Mouse (Mus musculus) cerebellum, adult 18-20 months (tissue): Measurements from ENCODE around the gene Bcl9l.
"Not testable (repeated sequence)": the region's sequence is repeated elsewhere in the genome, so short reads cannot be mapped to it uniquely, and the experiment has no call there.

Experiments
- DNase-seq, 2 experiments: peaks; one replicate each; pipeline ENCODE4 v3.0.0; 2021

The Bcl9l gene

DNA sequence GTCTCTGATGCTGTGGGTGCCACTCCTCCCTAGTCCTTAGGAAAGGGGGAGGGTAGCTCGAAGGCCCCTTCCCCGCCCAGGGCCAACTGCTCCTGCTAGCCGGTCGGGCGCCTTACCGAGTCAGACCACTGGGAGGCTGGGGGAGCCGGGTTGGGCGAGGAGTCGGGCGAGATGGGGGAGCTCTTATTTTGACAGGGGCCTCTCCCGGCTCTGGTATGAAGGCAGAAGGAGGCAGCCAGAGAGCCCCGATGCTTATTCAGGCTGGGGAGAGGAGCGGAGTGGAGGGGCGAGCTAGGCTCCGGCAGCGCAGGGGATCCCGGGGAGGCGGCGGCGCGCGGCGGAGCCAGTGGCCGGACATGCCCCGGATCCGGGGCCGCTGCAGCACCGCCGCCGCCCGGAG, at the start of gene Bcl9l:
Gene Bcl9l, plus strand, starts transcription at position 274 of the 400 bp plus-strand sequence.
- DNase-seq, result peak; percentile 93 to 97

DNA sequence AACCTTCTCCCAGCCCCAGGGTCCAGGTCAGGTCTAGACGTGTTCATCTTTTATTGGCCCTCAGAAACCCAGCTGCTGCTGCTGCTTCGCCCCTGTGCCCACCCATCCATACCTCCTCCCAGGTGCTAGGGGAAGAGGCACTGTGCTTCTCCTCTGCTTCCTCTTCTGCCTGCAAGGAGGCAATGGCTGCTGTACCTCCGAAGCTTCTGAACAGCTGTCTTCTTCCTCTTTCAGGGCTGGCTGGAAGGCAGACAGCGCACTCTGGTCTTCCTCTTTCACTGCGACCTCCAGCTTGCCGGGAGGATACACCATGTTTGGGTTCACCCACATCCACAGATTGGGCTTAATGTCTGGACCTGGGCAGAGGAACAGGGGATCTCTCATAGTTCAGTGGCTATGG, 46.9 kb upstream of the Bcl9l start:
- DNase-seq, result no peak

DNA sequence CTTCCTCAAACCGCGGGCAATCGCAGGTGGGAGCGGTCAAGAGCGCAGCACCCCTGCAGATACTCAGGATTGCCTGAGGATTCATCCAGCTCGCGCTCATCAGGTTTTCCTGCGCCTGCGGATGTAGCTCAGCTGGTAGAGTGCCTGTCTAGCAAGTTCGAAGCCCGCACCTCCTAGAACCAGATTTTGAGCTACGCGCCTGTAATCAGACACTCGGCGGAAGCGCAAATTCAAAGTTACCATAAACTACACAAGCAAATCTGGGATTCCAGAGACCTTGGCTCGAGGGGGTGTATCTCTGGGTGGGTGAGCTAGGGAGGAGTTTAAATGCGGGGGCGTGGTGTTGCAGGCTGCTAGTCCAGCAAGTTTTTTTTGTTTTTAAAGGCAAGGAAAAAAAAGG, 41.7 kb upstream of the Bcl9l start, which contains the start of gene Foxr1:
Gene Foxr1, minus strand, starts transcription at position 176 of the 400 bp plus-strand sequence.
- DNase-seq, result no peak

DNA sequence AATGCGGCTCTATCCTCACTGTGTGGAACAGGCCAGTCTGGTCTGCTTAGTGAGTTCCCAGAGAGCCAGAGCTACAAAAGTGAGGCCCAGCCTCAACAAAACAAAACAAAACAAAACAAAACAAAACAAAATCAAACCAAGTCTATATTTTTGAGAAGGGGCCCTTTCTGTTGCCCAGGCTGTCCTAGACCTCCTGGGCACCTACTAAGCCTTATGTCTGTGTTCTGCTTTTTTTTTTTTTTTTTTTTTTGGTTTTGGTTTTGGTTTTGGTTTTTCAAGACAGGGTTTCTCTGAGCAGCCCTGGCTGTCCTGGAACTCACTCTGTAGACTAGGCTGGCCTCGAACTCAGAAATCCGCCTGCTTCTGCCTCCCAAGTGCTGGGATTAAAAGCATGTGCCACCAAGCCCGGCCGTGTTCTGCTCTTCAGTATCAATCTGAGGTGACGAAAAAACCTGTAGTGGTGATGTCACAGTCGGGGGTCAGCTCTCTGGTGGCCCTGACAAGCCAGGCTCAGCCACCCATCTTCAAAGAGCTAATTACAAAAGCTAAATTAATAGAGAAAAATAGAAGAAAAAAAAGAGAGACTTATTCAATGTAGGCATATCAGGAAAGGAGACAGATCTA, 38.1 kb upstream of the Bcl9l start:
- DNase-seq, result not testable (repeated sequence)

DNA sequence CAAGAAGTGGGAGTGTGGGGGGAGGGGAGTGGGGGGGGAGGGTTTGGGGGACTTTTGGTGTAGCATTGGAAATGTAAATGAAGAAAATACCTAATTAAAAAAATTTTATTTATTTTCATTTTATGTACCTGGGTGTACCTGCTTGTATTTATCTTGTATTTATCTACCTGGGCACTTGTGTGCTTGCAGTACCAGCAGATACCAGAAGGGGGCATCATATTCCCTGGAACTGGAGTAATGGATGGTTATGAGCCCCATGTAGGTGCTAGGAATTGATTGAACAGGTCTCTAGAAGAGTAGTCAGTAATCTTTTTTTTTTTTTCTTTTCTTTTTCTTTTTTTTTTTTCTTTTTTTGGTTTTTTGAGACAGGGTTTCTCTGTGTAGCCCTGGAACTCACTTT, 32.2 kb upstream of the Bcl9l start:
- DNase-seq, result peak in 1 of 2 experiments; percentile 18

DNA sequence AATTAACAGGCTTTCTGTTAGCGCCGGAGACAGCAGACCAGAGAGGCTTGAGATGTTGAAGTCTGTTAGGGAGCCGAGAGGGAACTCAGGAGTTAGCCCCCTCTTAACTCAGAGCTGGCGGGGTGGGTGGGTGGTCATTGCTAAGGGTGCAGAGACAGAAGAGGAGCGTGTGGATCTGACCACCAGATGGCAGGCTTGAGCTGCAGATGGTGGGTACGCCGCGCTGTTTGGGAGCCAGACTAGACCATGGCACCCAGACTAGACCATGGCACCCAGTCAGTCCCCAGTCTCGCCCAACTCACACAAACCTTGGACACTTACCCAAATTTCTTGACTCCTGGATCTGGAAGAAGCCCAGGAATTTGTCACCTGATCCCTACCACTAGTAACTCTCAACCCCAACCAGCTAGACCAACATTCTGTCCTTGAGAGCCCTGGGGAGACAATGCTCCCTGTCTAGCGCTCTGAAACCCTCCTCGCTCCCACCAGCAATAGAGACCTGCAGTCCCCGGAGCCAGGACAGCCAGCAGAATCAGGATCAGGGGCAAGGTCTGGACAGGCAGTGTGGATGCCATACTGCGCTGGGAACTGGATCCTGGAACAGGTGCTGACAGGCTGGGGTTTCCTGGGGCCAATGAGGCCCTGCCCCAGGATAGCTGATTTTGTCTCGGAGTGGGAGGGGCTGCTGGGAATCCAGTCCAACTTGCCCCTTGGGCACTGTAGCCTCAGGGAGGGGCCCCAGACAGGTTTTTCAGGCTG, 28.3 kb upstream of the Bcl9l start:
- peak; percentile 84 to 90 for DNase-seq

DNA sequence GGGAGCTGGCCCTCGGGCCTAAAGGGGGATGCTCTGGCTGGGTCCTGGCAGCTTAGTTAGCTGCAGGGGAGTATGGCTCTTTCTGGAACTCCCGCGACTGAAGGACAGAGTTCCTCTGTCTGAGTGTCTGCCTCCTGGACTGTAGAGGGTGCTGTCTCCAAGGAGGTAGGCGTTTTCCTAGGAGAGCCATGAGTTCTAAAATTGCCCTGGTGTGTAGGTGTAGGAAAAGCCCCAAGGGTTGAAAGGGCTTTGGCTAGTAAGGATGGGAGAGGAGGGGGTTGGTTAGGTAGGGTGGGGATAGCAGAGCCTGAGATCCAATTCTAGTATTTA, 27.8 kb upstream of the Bcl9l start, which contains the start of gene Upk2:
Gene Upk2, minus strand, starts transcription at position 86 of the 330 bp plus-strand sequence.
- no peak for DNase-seq

DNA sequence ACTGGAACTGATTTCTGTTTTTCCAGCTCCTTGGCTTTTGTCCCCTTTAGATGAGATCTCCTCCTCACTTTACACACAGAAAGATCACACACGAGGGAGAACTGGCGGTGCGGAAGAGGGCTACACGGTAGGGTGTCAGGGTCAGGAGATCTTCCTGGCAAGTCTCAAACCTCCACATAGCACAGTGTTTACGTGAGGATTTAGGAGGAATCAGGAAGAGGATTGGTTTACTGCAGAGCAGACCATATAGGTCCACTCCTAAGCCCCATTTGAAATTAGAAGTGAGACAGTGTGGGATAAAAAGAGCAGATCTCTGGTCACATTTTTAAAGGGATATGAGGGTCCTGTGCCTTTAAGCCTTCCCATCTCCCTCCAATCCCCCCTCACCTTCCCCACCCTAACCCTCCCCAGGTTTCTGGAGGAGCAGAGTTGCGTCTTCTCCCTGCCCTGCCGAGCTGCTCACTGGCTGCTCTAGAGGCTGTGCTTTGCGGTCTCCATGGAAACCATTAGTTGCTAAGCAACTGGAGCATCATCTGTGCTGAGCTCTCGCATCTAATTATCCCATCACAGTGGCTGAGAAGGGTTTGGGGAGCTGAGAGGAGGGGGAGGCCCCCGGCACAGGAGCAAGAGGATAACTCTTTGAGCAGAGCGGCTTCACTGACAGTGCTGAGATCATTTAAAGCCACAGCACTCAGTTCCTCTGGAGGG, 25.4 kb upstream of the Bcl9l start:
- DNase-seq, result peak; percentile 38 to 58

DNA sequence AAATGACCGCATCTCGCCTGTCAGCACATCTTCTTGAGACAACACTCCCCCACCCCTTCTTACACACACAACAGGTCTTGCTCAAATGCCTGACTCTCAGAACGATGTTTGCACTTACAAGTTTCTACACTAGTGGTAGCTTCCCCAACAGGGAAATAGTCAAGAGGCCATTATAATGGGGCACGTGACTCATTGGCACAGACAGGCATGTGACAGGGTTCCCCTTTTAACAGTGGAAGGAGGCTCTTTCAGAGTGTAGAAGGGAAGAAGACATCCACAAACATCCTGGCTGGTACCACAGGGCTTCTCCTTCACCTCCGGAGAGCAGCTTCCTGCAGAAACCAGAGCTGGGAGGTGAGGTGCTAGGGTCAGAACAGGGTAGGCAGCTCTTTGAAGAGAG, 20.7 kb upstream of the Bcl9l start:
- no peak for DNase-seq

DNA sequence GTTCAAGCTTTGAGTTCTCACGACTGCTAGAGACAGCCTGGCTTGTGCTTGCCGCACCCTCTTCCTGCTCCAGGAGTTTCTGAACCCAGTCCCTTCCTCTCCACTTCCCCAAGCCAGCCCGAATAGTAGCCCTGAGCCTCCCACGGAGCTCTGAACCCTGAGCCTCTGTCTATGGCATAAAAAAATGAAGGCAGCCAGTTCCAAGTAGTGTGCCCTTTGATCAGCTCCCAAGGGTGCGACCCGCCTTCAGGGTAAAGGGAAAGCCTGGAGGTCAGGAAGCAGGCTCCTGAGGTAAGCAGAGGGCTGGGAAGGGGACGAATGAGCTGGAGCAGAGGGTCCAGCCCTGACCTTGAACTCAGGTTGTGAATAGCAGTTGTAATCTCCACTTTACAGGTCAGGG, 14.4 kb upstream of the Bcl9l start:
- DNase-seq, result no peak

DNA sequence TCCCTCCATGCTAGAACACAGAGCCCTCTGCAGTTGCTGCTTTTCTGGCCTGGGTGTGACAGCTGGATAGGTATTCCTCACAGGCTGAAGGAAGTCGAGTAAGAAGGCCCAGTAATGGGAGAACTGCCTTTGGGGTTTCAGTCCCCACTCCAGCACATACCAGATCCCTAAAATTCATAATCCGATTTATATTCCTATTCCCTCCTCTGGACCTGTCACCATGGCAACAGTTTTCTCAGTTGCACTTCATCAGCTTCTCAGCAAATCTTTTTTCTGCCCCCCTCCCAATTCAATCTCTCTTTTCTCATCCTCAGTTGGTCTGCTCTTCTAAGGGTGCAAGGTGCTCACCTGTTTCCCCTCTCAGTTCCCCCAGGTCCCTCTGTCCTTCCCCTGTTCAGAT, 13.8 kb upstream of the Bcl9l start:
- no peak for DNase-seq

DNA sequence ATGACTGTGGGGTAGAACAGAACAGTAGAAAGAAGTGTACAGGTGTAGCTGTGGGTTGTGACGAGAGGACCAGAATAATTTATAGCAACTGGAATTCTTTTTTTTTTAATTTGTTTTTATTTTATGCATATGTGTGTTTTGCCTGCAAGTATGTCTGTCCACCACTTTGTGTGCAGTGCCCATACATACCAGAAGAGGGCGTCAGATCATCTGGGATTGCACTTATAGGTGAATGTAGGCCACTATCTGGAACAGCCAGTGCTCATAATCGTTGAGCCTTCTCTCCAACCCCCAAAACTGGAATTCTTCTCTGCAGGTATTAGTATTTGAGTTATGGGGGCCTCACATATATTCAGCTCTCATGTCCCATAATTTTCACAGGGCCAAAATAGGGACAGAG, 9.4 kb upstream of the Bcl9l start:
- peak in 1 of 2 experiments; percentile 21 for DNase-seq

DNA sequence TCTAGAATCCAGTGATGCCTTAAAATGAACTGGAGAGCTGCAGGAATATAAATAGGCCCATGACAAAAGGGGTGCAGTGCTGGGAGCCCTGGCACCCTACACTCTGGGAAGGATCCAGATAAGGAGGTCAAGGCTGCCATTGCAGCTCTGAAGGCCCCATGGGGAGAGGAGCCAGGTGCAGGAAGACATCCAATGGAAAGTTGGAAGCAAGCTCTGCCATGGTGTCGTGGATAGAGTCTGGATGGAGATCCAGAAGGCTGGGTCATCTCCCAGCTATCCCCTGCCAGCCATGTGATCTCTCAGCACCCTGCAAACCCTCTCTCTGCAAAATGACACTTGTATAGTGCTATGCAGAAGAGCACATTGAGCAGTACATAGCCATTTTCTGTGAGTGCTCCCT, 8.3 kb upstream of the Bcl9l start:
- DNase-seq, result peak; percentile 18 to 25

DNA sequence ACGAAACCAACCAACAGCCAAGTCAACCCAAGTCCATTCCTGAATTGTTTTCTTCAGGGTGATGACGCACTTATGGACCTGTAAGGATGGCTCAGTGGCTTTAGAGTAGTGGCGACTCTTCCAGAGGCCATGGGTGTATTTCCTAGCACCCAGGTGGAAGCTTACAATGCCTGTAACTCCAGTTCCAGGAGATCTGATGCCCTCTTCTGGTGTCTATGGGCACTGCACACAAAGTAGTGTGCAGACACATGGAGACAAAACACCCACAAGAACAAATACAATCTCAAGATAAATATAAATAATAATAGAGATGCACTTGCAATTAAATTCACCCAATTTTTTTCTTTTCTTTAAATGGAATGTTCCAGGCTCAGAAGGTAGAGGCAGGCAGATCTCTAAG, 6.7 kb upstream of the Bcl9l start:
- no peak for DNase-seq

DNA sequence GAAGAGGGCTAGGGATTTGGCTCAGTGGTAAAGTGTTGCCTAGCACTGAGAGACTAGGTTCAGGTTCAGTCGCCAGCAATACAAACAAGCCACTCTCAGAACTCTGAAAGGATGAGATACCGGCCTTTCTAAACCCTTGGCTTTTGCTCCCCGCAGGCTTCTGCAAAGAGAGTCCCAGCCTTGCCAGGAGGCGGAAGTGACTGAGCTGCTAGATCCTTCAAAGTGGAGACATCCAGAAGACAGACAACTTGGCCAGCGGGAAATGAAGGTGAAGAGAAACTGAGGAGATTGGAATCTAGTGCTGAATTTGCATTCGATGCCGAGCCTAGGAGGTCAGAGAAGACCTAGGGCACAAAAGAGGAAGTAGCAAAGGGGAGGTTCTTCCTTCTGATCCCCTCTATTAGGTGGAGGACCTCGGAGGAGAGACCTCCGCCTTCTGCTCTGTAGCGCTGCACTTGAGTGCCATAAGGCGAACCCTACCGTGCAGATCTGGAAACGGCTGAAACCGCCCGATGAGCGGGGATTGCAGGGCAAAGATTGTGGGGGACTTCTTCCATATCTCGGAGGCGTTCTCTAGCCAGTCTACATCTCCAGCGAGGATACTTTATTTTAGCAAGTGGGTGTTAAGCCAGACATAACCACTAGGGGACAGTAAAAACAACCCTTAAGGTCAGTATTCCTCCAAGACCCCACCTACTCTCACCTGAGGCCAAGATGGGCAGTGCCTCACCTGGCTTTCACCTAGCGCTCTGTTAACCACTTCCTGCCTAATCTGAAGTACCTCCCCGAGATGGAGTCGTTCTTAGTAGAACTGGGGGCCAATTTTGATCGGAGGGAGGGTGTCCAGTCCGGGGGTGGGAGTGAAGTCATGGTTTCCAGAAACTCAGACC, 5.0 kb upstream of the Bcl9l start:
- DNase-seq, result peak; percentile 73 to 86

DNA sequence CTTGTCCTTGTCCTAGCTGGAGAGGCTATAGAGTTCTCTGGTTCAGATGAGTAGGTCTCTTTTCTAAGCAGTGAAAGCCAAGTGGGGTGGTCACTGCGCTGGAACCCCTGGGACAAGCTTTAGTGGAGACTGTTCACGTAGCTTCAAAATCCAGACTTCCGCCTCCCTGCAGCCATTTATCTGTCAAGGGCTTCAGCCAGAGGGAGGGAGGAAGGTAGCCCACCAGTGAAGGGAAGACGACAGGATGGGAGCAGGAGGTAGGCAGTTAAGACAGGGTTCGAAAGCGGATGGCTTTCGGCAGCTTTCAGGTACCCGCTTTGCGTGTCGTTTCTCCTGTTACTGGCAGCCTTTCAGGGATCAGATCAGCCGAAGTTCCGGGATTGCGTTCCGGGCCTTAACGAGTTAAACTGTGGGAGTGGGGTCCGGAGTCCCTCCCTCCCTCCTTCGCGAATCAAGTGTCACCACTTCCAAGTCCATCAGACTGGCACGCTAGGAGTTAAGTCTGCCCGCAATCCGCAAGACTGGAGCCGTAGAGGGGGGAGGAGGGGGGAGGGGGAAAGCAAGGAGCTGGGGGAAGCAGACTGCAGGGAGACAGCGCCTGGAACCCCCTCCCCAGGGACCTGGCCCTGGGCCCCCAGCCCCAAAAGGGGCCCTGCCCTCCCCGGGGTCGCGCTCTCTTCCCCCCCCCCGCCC, 4.2 kb upstream of the Bcl9l start:
- DNase-seq, result peak; percentile 72 to 75

DNA sequence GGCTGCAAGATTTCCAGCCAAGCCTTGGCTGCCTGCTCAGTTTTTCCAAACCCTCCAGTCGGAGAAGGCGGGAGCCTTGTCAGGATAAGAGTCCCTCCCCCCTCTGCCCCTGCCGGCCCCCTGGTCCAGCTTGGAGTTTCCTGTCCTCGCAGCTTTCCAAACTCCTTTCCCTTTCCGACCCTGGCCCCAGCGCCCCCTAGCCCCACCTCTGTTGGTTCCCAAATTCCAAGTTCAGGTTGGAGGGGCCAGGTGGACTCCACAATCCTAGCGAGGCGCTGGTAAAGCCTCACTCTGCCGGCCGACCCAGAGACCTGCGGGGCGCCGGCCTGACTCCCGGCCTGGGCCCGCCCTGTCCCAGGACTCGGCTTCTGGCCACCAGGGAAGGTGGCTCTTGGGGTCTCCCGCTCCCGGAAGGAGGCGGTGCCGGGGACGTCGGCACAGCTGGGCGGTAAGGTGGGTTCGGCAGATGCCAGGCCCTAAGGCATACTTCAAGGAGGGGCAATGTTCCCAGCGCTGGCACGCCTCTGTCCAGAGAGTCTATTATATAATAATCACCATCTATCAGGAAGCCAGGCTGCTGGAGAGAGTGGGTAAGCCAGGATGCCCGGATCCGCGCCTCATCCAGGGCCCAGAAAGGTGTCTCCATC, 3.5 kb upstream of the Bcl9l start:
- DNase-seq, result peak; percentile 82 to 86

DNA sequence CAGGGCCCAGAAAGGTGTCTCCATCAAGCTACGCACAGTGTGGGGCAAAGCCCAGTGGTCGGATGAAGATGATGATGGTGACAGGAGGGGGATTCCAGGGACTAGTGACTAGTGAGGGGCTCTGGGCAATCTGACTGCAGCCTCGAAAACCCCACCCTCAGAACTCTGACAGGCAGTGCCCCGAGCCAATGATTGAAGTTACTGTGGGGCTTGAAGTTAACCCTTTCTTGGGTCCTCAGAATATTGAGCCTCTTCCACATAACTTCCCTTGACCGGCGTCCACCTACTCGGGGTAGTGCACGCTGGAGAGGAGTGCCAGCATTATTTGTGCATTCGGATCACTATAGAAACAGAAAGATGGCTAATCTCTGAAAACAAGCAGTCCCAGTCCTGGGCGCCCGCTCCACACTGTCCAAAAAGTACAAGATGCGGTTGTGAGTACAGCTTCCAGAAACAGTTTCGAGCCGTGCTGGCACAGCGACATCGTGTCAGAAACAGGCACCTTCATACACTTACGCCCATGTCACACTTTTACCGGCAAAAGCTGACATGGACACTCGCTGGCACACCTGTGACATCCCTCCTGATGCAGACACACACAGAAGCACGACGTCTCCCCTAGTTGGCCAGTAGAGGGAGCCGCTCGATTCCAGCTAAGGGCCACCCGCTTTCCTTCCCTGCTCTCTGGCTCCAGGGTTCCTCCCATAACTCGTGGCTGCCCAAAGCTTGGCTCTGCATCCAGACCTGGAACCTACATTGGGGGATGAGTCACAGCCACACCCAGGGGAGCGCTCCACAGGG, 2.8 kb upstream of the Bcl9l start:
- DNase-seq, result peak; percentile 93

DNA sequence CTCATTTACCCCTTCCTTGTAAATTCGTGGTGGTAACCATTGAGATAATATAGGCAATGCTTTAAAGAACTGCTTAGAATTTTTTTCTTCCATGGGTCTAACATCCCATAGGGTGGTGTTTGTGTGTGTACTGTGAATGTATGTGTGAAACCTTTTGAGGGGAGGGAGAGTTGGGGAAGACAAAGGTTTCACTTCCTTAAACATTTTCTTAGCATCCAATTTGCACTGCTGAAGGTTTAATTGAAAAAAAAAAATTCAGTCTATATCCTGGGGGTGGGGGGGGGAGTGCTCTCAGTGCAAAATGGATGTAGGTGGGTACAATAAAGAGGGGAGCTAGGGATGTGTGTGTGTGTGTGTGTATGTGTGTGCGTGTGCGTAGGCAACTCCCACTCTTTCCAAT, 513 bp upstream of the Bcl9l start:
- no peak for DNase-seq

DNA sequence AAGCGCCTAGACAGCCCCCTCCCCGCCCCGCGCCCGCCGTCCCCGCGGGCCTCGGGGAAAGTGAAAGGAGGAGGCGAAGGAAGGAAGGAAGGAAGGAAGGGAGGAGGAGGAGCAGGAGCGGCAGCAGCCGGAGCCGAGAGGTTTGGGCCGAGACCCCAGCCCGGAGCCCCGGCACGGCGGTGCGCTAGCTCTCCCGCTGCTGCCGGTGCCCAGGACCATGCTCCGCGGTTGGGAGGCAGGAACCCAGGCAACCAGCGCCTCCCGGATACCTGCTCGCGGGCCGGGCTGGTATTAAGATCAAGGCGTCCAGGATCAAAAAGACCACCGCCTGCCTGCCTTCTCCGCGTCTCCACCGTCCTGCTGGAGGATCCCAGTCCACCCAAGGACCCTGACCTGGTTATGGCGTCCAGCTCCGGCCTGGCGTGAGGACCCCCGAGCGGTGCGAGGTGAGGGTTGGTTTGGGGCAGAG, 450 bp downstream of the Bcl9l start:
- peak in 1 of 2 experiments; percentile 26 for DNase-seq
